Mouse (Mus musculus) C2C12 (cell line): ENCODE data around the gene Rln1. TPM values are rescaled to one million over a fixed set of nuclear protein-coding genes. Genes with fewer than 3 reads are reported as not detected.

Source experiments
- H3K27me3 ChIP-seq: one replicate; pipeline ENCODE4 v1.6.1; 2011; ENCODE audit not compliant: control insufficient read depth, insufficient read depth, insufficient read length
- H3K36me3 ChIP-seq: one replicate; pipeline ENCODE4 v1.6.1; 2011; ENCODE audit not compliant: control insufficient read depth, insufficient read depth
- H3K4me3 ChIP-seq: one replicate; pipeline ENCODE4 v1.5.1; 2011; ENCODE audit warnings: mild to moderate bottlenecking, control low read depth; ENCODE audit not compliant: poor library complexity, insufficient read depth, severe bottlenecking
- H3K79me2 ChIP-seq: one replicate; pipeline ENCODE4 v1.6.1; 2011; ENCODE audit not compliant: control insufficient read depth, insufficient read depth
- H3K79me3 ChIP-seq: one replicate; pipeline ENCODE4 v1.6.1; 2011; ENCODE audit warnings: low read depth, control low read depth
- H3ac ChIP-seq: one replicate; pipeline ENCODE3; 2011; ENCODE audit warnings: low read depth; ENCODE audit not compliant: control insufficient read depth, insufficient read length
- CEBPB ChIP-seq: IDR thresholded peaks from one replicate; pipeline ENCODE4 v1.6.1; 2011; ENCODE audit warnings: low read depth, mild to moderate bottlenecking, control low read depth, moderate library complexity
- CTCF ChIP-seq: IDR thresholded peaks from one replicate; pipeline ENCODE4 v1.5.1; 2011; ENCODE audit not compliant: control insufficient read depth, insufficient read depth, insufficient read length
- FOSL1 ChIP-seq: IDR thresholded peaks from one replicate; pipeline ENCODE4 v1.8.0; 2011; ENCODE audit warnings: mild to moderate bottlenecking, low read length; ENCODE audit not compliant: poor library complexity, insufficient read depth, severe bottlenecking
- MAX ChIP-seq: IDR thresholded peaks from one replicate; pipeline ENCODE4 v1.6.1; 2011; ENCODE audit warnings: mild to moderate bottlenecking, control low read depth
- MYOD1 ChIP-seq: IDR thresholded peaks from one replicate; pipeline ENCODE4 v1.6.1; 2011; ENCODE audit warnings: low read depth; ENCODE audit not compliant: control insufficient read depth, insufficient read length
- MYOG ChIP-seq: IDR thresholded peaks from one replicate; pipeline ENCODE4 v1.6.1; 2011; ENCODE audit not compliant: control insufficient read depth, insufficient read length; ENCODE audit errors: extremely low read depth
- USF1 ChIP-seq: IDR thresholded peaks from one replicate; pipeline ENCODE4 v1.6.1; 2011; ENCODE audit warnings: low read depth, mild to moderate bottlenecking, control low read depth, moderate library complexity
- polyA plus RNA-seq: library from polyadenylated mRNA; unstranded; fragments of >200 nt; fragmentation: generic; extraction: Trizol; gene quantifications from one replicate; pipeline ENCODE4 v1.2.1, GENCODE M21; 2012; ENCODE audit warnings: missing spikeins

Rln1 gene
- polyA plus RNA-seq, 1 experiment = 0.05 TPM

- Histone ChIP-seq H3K79me3 (no peaks in the 10 kb centered on the region), H3K36me3 (no peaks in the 10 kb centered on the region), H3K79me2 (no peaks in the 10 kb centered on the region), H3ac (no peak overlapping the region), H3K4me3 (no peak overlapping the region), H3K27me3 (no peaks in the 10 kb centered on the region)
- TF ChIP-seq FOSL1 (no peak), CTCF (no peak), MYOG (no peak), MYOD1 (no peak), USF1 (no peak), MAX (no peak), CEBPB (no peak)
Measured at GRCm38 (mm10) chr19:29368041-29368440, 33.6 kb upstream of the Rln1 start.

DNA sequence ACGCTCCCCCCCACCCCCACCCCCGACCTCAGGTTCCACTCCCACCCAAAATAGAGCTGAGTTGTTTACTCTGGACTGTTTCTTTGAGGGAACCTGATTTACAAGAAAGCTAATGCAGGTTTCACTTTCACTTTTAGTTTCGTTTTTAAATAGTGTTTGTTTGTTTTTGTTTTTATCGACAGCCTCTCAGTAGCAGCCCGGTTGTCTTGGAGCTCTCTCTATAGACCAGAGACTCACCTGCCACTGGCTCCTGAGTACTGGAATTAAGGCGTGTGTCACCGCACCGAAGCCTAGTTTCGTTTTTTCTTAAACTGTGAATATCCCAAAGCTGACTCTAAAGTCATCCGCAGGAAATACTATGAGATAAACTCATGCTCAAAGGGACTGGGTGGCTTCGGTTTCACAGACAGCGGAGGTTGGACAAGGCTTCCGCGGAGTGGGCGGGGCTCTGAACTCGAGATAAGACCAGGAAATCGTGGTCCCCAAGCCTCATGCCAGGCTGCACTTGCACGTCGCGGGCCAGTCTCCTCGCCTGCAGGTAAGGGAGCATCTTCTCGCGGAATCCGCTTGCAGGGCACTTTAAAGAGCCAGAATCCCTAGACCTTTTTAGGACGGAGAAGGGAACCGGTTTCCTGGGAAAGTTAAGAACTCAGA is 32.6 kb upstream of the Rln1 start, which contains the start of the genes Plgrkt and Cd274:
TSS of gene Plgrkt (minus strand) at position 422 of the 654 bp plus-strand sequence.
TSS of gene Cd274 (plus strand) at position 487 of the 654 bp plus-strand sequence.
- Histone ChIP-seq H3K4me3 (peak within 1 kb of the TSS; percentile 38), H3K79me2 (no peaks in the 10 kb centered on the region), H3K27me3 (no peaks in the 10 kb centered on the region), H3ac (no peak within 1 kb of the TSS), H3K79me3 (no peaks in the 10 kb centered on the region), H3K36me3 (no peaks in the 10 kb centered on the region)
- no peak for TF ChIP-seq MYOD1
- TF ChIP-seq MAX = no peak
- TF ChIP-seq MYOG = no peak
- no peak for TF ChIP-seq CTCF
- TF ChIP-seq FOSL1 = no peak
- TF ChIP-seq CEBPB = no peak
- no peak for TF ChIP-seq USF1

GRCm38 (mm10) chr19:29366226-29366968 is 31.9 kb upstream of the Rln1 start:
- Histone ChIP-seq H3K27me3 (no peaks in the 10 kb centered on the region), H3K79me2 (no peaks in the 10 kb centered on the region), H3K4me3 (peak overlapping the region; percentile 38), H3K79me3 (no peaks in the 10 kb centered on the region), H3ac (no peak overlapping the region), H3K36me3 (no peaks in the 10 kb centered on the region)
- TF ChIP-seq MYOD1 = no peak
- TF ChIP-seq CTCF = no peak

- no peak overlapping the region for H3ac ChIP-seq
- no peak for TF ChIP-seq USF1
- TF ChIP-seq MYOG = no peak
- no peak for TF ChIP-seq FOSL1
- no peak for TF ChIP-seq MAX
- no peak for TF ChIP-seq CEBPB
- no peak for TF ChIP-seq CTCF
- no peak for TF ChIP-seq MYOD1
- H3K4me3 ChIP-seq = no peak overlapping the region
- no peaks in the 10 kb centered on the region for H3K79me2 ChIP-seq
- no peaks in the 10 kb centered on the region for H3K27me3 ChIP-seq
- H3K79me3 ChIP-seq = no peaks in the 10 kb centered on the region
- no peaks in the 10 kb centered on the region for H3K36me3 ChIP-seq
Measured at GRCm38 (mm10) chr19:29365105-29365504, 30.6 kb upstream of the Rln1 start.

DNA sequence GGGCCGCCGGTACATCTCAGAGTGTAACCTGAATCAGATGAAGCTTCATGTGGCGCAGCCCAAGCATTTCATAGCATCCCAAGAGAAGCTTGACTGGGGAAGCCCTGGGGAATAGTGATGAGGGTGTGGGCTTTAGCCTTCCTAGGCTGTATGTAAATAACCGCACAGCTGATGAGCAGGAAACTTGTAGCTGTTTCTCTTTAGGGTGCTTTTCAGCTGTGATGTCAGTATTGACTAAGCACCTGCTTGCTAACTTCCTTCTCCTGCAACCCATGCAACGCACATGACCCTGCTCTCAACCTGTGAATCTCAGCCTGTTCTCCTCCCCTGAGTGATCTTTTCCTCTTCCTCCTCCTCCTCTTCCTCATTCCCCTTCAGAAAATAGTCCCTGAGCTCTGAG is 29.6 kb upstream of the Rln1 start:
- TF ChIP-seq MYOD1 (no peak), CEBPB (no peak), MAX (no peak)

DNA sequence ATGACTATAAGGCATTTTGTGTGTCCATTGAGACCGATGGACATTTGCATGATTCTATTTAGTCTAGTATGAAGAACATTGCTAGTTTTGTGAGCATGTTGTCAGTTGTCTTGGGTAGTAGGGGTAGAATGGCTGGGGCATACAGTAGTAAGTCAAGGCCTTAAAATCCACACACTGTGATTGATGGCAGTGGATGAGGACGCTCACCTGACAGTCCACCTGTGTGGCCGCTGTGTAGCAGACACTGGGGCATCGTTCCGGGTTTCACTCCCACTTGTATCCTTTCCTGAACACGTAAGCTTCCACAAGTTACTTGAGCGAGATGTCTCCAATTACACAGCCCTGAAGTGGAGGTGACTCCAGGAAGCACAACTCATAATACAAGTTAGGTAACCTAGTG is 29.1 kb upstream of the Rln1 start:
- no peak overlapping the region for H3ac ChIP-seq
- TF ChIP-seq MAX (no peak), CEBPB (no peak), FOSL1 (no peak), MYOG (no peak), USF1 (no peak), MYOD1 (no peak), CTCF (no peak)
- no peaks in the 10 kb centered on the region for H3K27me3 ChIP-seq
- H3K79me3 ChIP-seq = no peaks in the 10 kb centered on the region
- no peak overlapping the region for H3K4me3 ChIP-seq
- H3K36me3 ChIP-seq = no peaks in the 10 kb centered on the region
- H3K79me2 ChIP-seq = no peaks in the 10 kb centered on the region

More for the DNA sequence above, 29.6 kb upstream of the Rln1 start:
- no peaks in the 10 kb centered on the region for H3K79me2 ChIP-seq
- H3ac ChIP-seq = no peak overlapping the region
- no peaks in the 10 kb centered on the region for H3K36me3 ChIP-seq
- no peaks in the 10 kb centered on the region for H3K27me3 ChIP-seq
- no peak overlapping the region for H3K4me3 ChIP-seq
- no peaks in the 10 kb centered on the region for H3K79me3 ChIP-seq
